Mouse (Mus musculus) spleen, postnatal 14 days (tissue): ENCODE measurements around the gene Babam1.
A peak's percentile ranks its signal among the peaks of the same experiment; 100 is the strongest.

Source experiments
- DNase-seq, 2 experiments: peaks; one replicate each; pipeline ENCODE4 v3.0.0; 2021 to 2022; ENCODE audit warnings: low spot score in 2 of 2

The Babam1 gene

DNA sequence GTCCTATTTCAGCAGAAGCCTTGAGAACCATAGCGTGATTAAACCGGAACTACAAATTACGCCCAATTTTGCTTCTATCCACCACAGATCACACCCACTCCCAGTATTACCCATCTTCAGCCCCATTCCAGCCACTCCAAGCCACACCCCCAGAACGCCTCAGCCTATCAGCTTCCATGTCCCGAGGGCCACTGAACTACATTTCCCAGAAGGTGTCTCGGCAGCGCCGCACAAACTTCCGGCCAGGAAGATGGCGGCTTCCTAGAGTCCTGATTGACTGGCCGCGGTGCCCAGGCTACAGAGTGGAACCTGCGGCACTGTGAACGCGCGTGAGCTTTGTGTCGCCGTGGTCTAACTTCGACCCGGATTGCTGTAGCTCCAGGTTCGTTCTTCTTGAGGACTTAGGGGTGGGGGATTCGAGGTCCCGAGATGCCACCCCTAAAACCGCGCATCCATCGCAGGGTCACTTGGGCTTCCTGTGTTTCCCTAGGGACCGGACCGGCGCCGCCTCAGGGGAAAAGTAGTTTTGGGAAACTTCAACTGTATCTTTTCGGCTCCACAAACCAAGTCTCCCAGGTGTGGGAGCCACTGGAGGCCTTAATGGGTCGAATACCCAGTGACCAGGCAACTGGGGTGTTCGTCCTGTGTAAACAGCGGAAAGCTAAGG, at the start of gene Babam1:
Gene Babam1 (plus strand): TSS at position 223 of the 667 bp plus-strand sequence.
- peak; percentile 78 to 79 for DNase-seq

DNA sequence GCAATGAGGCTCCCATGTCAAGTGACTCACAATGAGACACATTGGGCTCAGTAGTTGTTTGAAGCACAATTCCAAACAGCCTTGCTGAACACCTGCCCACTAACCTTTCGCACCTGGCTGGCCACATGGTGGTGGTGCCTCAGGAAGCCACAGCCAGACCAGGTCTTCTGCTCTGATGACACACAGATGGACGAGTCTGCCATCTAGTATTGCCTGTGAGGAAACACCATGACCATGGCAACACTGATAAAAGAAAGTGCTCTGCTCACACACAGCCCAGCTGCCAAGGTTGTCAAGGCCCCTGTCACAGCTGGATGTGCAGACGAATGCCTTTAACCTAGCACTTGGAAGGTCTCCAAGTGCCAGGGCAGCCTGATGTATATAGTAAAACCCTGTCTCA, 45.5 kb upstream of the Babam1 start:
- DNase-seq = no peak

DNA sequence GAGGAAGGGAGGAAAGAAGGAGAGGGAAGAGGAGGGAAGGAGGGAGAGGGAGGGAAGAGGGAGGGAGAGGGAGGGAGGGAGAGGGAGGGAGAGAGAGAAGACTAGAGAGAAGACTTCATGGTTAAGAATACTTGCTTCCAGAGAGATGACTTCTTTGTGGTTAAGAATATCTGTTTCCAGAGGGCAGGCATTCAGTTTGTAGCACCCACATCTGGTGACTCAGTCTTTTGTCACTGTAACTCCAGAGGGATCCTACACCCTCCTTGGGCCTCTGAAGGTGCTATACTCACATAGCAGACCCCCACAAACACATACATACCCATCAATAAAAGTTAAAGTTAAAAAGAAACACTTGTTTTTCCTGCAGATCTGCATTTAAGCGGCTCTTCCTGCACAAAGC, 45.1 kb upstream of the Babam1 start:
- DNase-seq = no peak

DNA sequence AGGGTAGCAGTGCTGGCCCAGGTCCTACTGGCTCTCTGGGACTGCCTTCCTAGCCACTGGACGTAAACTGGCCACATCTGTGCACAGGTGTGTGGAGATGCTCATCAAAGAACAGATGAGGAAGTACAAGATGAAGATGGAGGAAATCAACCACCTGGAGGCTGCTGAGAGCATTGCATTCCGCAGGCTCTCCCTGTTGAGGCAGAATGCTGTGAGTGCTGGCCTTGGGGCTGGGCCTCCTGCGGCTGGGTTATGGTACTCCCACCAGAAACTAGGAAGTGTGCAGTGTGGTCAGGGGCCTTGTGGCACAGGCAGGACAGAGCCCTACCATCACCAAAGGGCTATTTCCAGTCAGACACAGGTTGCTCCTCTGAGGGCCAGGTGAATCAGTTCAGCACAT, 38.6 kb upstream of the Babam1 start:
- no peak for DNase-seq

DNA sequence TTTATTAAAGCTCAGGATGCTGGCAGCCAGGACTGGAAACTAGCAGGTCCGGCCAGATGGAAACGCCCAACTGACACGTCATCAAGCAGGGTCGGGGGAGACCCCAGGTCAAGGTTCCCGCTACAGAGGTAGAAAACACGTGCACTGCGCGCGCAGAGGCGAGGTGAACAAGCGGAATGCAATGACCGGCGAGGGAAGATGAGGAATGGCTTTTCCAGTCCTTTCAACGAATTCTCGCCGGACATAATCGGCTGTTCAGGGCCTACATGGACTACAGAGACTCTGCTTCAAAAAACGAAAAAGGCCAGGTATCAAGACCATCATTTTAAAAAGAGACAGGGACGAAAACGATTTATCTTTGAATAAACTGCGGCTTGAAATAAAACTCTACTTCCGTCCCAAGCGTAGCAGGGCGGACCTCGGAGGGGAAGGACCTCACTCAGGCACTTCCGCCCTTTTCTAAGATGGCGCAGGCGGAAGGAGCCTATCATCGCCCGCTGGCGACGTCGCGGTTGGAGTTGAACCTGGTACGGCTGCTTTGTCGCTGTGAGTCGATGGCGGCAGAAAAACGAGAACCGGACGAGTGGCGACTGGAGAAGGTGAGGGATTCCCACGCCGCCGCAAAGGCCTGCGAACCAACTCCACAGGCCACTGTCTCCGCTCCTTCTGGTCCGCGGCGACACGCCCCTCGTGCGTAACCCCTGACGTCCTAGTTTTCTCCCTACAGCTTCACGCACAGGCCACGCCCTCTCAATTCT, 29.7 kb upstream of the Babam1 start, which contains the start of gene Use1:
Gene Use1 (plus strand): TSS at position 78 of the 758 bp plus-strand sequence.
- peak; percentile 74 to 83 for DNase-seq

DNA sequence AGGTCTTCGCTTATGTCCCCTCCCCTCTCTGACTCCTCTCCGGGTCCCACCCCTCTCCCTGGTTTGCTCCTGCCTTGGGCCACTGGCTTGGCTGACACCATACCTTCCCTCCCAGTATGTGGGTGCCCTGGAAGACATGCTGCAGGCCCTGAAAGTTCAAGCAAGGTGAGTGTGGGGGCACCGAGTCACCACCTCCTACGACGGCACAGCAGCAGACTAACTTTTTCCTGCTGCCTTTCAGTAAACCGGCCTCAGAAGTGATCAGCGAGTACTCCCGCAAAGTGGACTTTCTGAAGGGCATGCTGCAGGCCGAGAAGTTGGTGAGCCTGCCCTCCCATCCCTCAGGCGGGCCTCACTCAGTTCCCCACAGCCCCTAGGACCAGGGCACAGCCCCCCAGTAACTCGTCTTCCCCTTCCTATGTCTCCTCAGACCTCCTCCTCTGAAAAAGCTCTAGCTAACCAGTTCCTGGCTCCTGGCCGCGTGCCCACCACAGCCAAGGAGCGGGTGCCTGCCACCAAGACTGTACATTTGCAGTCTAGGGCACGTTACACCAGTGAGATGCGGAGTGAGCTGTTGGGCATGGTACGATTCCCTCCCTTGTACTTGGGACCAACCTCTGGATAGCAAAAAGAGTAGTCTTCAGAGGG, 29.0 kb upstream of the Babam1 start:
- DNase-seq = no peak

DNA sequence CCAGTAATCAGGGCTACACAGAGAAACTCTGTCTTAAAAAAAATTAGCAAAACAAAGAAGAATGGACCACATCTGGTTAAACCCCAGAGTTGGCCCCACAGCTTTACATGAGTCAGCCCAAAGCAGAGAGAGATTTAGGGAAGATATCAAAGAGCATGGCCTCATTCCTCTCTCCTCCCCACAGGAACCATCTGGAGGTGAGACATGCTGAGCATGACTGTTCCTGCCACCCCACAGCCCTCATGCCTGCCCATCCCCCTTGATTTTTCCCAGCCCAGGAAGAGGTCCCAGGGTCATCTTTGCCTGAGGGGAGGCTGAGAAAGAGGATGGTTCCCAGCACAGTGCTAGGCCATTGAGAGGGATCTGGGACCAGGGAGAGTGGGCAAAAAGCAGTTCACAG, 28.3 kb upstream of the Babam1 start:
- DNase-seq = no peak

DNA sequence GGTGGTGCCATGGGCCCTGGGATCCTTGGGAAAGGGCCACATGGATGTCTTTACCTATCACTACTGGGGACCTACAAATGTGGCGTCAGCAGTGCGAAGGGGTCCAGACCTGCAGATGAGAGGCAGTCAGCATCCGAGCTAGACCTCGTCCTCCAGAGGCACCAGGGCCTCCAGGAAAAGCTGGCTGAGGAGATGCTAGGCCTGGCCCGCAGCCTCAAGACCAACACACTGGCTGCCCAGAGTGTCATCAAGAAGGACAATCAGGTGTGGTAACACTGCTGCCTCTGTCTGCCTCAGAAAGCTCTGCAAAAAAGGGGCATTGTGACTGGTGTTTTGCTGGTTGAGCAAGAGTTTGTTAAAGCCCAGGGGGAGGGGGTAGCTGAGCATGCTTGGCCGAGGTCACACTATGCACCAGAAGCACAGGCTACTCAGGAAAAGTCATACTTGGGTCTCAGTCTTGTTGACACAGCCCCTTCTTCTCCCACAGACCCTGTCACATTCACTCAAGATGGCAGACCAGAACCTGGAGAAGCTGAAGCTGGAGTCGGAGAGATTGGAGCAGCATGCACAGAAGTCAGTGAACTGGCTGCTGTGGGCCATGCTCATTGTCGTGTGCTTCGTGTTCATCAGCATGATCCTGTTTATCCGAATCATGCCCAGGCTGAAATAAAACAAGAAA, 27.5 kb upstream of the Babam1 start:
- no peak for DNase-seq

DNA sequence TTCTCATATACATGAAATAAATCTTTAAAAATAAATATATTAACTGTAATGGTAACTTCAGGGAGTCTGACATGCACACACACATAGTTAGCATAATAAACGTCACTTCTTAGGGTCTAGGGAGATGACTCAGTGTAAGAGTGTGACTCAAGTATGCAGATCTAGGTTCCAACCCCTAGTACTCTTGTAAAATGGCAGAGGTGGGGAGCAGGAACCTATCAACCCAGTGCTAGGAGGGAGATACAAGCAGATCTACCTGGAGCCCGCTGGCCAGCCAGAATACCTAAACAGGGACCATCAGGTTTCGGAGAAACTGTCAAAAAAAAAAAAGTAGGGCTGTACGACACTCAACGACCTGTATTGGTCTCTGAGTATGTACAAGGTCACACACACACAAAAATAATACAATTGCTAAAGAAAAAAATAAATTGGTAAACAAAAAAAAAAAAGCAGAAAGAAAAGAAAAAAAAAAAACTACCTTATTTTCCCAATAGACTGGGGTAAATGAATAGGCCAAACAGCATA, 25.9 kb upstream of the Babam1 start:
- DNase-seq = no peak

DNA sequence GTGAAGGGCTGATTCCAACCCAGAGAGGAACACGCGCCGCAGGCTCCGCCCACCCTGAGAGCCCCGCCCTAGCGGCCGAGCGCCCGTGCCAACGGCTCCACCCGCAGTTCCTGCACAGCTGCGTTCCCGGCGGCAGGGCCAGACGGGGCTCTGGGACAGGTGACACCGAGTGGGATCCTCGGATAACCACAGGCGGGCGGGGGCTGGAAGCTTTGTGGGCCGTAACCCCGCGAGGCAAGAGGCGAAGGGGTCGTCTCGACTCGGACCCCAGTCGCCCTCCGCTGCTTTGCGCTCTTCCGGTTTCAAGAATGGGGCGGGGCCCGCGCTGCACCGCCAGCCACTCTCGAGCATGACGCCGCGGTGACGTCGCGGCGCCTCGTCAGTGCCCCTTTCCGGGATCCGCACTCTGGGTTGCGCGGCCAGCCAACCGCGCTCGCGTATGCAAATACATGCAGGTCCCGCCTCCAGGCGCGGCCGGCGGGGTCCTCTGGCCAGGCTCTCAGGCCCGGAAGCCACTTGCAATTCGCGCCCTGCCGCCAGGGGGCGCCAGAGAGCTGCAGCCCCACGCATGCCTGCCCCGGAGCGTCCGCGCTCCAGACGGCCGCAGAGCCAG, 25.3 kb upstream of the Babam1 start, which contains the start of gene Ocel1:
Gene Ocel1 (plus strand): TSS at position 63 of the 613 bp plus-strand sequence.
- DNase-seq = peak; percentile 93 to 97

DNA sequence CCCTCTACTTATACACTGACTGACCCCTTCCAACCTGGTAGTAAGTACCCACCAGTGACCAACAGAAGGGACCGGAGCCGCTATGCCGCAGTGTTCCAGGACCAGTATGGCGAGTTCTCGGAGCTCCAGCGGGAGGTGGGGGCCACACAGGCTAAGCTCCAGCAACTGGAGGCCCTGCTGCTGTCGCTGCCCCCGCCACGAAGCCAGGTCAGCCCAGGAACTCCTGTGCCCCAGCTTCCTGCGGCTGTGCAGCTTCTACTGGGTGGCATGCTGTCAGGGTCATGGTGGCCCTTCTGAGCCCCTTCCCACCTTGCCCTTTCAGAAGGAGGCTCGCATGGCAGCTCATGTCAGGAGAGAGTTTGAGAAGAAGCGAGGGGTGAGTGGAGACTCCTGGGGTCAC, 24.2 kb upstream of the Babam1 start:
- DNase-seq = no peak

DNA sequence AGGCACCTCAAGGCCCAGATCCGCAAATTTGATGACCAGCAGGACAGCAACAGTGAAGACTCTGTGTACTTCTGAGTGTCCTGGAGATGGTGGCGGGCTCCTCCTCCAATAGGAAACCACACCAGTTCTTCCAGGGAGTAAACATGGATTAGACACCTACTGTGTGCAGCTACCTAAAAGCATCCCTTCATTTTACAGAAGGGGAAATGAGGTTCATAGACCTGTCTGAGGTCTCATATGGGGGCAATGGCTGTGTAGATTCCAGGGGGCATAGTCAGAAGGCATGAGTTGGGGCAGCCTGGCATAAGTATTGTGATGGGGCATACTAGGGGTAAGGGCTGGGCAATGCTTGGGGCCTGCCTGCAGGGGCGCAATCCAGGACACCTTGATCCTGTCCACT, 23.7 kb upstream of the Babam1 start:
- DNase-seq = no peak

DNA sequence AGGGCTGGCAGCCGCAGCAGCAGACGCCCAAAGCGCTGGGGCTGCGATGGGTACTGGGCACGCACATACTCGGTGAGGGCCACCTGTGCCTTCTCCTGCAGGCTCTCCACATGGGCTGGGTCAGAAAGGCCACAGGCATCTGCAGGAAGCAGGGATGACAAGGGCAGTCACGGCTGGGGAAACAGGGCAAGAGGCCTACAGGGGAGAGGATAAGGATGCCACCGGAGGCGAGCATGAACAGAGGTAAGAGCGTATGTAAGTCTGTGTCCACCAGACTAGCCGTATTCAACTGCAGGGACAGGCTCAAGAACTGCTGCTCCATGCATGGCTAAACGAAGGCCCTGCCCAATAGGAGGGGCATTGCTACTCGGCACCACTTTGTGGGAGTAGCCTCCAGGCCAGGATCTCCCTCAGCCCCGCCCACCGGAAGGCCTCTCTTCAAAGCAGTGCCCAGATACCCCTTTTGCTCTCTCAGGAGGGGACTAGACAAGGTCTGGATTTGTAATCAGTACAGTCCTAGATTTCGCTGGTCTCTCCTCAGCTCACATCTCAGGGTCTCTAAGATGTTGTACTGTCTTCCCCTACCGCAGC, 21.9 kb upstream of the Babam1 start:
- DNase-seq = no peak

DNA sequence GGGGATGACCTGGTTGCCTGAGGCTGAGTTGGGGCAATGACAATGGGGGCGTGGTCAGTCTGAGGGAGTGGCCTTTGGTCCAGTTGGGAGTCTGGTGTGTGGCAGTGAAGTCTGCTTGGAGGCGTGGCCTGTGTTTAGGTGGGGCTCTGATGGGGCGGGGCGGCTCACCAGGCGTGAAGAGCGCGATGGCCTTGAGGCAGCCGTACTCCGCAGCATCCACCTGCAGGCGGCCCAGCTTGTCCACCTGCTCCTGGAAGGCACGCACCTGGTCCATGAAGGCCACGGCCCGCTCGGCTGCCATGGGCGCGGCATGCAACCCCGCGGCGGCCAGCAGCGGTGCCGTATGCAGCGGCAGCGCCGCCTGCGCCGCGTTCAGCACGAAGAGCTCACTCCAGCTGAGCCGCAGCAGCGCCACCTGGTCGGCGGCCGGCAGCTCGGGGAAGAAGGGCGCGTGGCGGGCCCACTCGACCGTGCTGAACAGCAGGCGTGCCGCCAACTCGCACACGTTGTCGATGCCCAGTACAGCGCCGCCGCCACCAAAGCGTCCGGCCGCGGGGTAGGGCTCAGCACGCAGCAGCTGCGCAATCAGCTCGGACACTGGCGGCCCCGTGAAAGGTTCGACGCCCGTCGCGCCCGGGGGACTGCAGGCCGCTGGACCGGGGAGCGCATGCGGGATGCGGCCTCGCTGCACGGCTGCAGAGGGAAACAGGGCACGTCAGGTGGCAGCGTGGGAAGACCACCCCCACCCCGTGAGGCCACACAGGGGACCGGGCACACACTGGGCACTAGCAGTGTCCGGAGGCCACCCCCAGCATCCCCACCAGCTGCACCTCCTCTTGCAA, 20.9 kb upstream of the Babam1 start:
- DNase-seq = peak in 1 of 2 experiments; percentile 30

DNA sequence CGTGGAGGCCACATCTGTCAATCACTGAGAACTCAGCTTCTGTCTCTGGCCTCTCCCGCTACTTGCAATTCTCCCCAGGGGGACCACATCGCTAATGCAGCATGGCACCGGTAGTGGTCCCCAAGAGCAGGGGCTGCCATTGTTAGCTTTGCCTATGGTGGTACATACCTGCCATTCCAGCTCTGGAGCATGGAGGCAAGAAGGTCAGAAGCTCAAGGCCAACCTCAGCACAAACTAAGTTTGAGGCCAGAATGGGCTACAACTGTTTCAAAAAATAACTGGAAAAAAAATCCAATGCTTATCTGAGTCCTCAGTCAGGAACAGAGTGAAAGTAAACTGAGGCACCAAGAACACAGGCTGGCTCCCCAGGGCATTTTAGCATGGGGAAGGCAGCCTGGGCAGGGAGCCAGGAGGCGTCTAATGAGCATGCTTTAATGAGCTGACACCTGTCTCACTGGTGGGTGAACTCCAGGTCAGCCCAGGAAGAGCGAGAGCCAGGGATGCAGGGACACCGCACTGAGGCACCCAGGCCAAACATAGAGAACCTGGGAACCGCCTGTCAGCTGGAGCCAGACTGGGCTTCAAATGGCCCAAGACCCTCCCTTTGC, 20.1 kb upstream of the Babam1 start:
- no peak for DNase-seq

DNA sequence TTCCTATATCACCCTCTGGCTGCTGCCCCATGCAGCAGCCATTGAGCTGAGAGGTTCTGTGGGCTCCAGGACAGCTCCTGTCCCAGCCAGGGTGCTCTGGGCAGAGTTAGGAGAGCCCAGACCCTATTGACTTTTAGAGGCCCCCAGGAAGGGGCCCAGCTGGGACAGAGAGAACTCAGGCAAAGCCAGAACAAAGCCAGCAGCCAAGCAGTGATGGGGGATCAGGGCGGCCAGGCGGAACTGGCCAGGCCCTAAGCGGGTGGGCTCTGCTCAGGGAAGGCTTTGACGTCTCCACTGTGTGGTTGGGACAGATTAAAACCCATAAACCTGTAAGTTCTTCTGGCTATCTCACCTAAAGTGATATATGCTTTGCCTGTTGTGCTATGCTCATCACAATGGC, 17.7 kb upstream of the Babam1 start:
- DNase-seq = no peak

DNA sequence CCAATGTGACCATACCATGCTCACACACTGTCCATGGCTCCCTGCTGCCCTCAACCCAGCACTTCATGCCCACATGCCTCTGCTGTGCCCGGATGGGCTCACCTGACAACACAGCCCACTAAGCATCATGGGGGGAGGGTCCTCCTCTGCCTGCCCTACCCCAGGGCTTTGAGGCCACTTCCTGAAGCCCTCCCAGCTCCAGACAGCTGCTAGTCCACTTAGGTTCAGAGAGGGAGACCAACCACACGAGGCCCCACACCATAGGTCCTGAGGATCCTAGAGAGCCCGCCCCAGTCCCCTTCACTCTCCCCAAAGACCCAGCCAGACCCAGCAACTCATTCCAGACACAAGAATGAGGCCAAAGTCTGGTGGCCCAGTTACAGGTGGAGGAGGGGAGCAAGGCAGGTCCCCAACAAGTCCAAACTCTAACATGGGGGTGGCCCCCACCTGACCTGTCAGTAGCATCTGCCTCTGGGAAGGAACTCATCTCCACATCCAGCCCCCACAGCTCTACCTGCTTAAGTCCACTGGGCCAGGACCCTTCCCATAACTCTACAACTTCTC, 17.1 kb upstream of the Babam1 start:
- DNase-seq = no peak

DNA sequence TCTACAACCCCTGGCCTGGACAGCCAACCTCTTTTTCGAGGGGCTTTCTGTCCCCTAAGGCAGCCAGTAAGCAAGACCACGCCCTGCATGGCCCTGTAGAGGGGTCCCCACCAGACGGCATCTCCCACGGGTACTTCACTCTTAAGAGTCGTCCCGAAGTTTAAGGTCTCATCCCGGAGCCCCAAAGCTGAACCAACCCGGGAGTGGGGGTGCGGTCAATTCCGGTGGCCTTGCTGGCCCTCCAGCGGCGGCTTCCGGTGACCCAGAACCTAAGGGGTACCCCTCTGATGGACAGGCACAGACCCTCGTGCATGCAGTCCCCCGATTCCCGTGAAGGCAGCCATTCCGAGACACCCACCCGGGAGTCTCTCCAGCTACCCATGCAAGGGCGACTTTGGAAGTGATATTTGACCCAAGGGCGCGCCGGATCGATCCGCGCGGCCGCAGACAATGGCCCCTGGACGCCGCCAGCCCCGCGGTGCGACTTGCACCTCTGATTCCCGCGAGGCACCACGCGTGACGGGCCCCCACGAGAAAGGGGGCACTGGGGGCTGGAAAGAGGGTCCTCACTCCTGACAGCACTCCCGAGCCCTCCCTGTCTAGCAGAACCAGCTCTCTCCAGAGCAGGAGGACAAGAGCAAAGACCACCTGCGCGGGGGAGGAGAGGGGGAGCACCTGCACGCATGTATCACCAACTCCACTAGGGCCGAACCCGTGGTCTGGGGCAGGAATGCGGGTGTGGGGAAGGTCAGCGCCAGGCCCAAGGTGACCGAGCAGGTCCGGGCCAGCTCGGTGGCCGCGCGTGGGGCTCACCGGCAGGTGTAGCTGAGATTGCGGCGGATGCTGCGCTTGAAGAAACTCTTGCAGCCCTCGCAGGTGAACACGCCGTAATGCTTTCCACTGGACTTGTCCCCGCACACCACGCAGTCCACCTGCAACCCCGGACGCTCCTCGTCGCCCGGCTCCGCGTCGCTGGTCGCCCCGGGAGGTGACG, 16.2 kb upstream of the Babam1 start:
- no peak for DNase-seq
